Mouse (Mus musculus): ENCODE results near the gene Kcnd2. TPM values are rescaled to one million over a fixed set of nuclear protein-coding genes. Genes with fewer than 3 reads are reported as not detected.
"Not testable (repeated sequence)": the region's sequence is repeated elsewhere in the genome, so short reads cannot be mapped to it uniquely, and the experiment has no call there.

Gene Kcnd2
- total RNA-seq (2015) (not detected in 2 replicates), total RNA-seq (2017) (not detected in 2 replicates)

DNA sequence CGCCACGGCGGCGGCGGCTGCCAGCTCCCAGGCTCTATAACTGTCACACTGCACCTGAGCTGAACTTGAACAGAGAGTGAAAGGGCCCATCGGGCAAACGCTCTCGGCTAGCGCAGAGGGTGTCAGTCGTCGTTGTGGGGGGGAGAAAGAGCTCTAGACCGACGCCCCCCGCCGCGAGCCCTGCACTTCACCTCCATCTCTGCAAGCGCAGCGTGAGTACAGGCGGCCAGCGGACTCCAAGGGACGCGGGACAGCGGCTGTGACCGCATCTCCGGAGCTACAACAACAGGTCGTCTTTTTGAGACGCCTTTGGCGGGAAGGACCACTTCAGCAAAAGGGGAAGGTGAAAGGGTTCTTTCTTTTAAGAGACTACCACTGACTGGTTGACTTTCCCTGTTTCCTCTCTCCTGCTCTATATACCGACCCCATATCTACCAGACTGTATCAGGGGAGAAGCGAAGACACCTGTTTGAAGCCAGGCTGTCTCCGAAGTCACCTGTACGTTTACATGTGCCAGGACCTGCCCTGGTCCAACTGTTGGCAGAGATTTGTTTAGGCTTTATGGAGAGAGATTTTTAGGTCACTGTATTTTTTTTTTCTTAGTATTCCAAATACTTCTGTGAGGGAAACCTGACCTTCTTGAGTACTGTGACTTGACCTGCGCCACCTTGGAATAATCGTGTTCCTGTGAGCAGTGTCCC lies at the start of gene Kcnd2:
TSS of gene Kcnd2 (plus strand) at position 13 of the 701 bp plus-strand sequence.
- no peak for ATAC-seq (ENCODE audit: poor library complexity, severe bottlenecking)

DNA sequence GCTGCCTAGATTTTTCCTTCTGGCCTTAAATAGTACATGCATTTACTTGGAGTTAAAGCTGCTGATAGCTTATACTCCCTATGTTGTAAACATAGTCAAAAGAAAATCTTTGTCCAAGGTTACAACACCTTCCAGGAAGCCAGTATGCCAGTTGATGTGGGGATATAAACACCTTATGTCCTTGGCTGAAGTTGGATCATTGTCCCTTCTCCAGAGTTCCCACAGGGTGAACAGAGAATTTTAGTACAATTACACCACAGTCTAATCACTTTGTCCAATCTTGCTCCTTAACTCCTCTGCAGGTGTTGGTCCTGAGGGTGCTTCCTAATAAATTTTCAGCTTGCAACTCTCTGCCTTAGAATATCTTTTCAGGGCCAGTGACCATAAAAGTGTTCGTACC lies 48.7 kb upstream of the Kcnd2 start:
- ATAC-seq (ENCODE audit: poor library complexity, severe bottlenecking): no peak

DNA sequence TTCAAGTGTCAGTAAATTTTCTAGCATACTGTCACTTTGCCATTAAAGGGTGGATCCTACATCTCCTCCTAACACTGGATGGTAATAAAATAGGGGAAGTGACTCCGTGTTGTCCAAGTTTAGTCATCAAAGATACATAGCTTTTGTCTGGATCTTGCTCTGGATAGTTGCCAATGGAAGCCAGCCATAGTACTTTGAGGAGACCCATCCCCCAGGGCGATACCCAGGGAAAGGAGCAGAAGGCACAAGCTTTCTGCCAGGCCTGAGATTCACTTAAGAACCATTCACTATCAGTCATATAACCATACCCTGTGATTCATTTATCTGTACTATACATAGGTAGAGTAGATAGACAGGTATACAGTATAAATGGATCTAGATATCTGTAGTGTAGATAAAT lies 20.0 kb upstream of the Kcnd2 start:
- no peak for ATAC-seq (ENCODE audit: poor library complexity, severe bottlenecking)

DNA sequence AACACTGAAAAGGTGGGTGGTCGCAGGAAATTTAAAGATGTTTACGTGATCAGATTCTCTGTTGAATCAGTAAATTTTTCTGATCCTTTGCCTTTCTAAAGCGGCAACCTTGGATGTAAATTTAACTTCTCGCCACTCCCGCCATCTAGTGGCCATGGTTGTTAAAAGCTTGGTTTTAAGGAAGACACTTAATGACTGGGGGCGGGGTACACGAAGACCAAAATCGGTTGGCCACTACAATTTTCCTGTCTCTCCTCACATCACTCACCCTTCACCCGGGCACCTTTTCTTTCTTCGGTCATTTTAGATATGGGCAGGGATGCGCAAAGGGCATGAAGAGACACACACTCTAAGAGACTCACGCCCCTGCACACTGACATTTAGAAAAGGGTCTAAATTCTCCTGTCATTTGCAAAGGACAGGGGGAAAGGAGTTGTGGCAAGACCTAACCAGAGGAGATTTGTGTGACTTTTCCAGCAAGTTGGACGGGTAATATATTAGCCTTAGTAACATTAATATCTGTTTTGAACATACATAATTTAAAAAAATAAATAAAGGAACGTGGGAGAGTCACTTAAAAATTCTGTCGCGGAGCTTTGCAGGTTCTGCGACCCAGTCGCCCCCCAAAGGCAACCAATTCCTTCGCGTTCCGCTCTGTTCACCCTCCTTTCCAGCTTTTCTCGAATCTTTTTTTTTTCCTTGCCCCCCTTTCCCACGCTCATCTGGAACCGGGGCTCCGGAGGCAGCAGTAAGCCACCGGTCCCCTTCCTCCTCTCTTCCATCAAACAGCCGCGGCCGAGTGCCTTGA lies 1.2 kb upstream of the Kcnd2 start:
- ATAC-seq (ENCODE audit: poor library complexity, severe bottlenecking): no peak

DNA sequence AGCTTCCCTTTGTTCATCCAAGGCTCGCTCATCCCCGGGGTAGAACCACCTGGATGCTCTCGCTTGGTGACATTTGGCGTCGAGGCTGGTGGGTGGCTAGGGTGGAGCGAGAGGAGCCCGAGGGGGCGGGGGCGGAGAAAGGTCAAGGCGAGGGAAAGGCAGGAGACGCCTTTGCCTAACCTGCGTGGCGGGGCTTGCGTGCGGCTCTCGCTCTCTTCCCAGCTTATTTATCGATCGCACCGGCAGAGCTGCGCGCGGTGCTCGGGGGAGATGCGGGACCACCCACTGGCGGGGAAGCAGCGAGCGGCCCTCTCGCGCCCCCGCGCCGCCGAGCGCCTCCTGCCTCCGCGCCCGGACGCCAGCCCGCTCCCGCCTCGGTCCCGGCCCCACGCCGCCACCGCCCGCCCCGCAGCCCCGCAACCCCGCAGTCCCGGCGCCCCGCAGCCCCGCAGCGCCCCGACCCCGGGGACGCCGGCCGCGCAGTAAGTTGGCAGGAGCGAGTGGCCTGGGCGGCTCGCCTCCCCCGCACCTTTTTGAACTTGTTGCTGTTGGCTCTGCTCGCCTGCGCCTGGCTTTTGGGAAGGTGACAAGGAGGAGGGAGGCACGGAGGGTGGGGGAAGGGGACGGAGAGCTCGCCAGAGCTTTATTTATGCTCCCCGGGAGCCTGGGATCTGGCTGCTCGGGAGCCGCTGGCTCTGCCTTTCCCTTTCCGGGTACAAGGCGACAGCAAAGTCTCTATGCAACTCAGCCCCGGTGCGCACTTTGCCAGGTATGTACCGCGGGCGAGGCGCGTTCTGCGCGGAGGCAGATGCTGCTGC lies 421 bp upstream of the Kcnd2 start:
- no peak for ATAC-seq (ENCODE audit: poor library complexity, severe bottlenecking)

DNA sequence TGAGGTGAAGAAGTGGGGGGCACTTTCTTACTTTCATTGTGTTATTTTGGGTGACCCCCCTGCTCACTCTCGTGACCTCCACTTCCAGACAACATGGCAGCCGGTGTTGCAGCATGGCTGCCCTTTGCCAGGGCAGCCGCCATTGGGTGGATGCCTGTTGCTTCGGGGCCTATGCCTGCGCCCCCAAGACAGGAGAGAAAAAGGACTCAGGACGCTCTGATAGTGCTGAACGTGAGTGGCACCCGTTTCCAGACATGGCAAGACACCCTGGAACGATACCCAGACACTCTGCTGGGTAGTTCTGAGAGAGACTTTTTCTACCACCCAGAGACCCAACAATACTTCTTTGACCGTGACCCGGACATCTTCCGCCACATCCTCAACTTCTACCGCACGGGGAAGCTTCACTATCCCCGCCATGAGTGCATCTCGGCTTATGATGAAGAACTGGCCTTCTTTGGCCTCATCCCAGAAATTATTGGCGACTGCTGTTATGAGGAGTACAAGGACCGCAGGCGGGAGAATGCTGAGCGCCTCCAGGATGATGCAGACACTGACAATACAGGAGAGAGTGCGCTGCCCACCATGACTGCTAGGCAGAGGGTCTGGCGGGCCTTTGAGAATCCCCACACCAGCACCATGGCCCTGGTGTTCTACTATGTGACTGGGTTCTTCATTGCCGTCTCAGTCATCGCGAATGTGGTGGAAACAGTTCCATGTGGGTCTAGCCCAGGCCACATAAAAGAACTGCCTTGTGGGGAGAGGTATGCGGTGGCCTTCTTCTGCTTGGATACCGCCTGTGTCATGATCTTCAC lies 1.1 kb downstream of the Kcnd2 start:
- ATAC-seq (ENCODE audit: poor library complexity, severe bottlenecking): no peak

DNA sequence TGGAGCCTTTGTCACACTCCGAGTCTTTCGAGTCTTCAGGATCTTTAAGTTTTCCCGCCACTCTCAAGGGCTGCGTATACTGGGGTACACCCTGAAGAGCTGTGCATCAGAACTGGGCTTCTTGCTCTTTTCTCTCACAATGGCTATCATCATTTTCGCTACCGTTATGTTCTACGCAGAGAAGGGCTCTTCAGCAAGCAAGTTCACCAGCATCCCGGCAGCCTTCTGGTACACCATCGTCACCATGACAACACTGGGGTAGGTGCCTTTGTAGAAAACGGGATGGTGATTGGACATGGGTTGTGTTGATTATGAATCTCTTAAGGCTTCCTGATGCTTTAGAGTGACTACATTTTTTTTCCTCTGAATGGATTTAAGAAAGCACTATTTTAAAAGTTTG lies 1.9 kb downstream of the Kcnd2 start:
- ATAC-seq (ENCODE audit: poor library complexity, severe bottlenecking): no peak

DNA sequence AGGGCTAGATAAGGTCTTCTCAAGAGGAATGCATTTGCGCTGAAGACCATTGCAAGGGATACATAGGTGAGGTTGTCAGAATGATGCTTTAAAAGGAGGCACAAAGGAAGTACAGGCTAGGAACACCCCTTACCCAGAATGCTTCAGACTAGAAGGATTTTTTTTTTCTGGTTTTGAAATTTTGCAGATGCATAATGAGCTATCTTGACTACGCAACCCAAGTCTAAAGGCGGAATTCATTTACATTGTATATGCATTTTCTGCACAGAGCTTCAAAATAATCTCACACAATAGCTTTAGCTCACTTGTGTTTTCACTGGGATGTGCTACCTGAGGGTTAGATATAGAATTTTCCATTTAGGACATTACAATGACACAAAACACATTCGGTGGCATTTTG lies 10.8 kb downstream of the Kcnd2 start:
- ATAC-seq (ENCODE audit: poor library complexity, severe bottlenecking): no peak

DNA sequence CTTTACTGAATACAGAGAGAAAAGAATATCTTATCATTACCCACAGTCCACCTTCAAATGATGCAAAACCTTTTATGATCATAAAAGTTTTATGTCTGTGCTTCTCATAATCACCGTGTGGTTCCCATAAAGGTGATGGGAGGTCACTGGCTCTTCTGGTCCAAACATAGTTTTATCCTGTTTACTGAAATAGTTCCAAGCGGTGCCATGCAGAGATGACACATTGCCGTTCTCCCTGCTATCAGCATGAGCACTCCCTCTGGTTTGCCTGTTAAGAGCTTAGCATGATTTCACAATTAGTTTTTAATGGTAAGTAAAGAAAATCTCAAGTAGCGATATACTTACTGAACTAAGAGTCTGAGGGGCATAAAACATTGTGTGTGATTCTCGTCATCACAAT lies 43.7 kb downstream of the Kcnd2 start:
- no peak for ATAC-seq (ENCODE audit: poor library complexity, severe bottlenecking)

DNA sequence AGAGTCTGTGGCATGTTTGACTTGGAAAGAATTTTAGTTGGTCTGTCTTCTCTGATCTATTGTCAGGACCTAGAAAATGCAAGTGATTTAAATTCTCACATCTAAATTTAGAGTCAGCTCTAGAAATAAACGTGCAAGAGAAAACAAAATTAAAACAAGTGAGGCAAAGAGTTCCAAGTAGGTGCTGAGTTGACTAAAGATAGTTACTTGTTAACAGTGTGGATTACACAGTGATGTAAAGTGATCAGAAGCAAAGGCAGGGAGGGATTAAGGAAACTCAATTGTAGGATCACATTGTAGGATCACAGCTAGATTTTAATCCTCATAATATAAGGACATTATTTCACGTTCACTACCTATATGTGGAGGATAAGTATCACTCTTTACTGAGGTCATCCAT lies 52.6 kb downstream of the Kcnd2 start:
- no peak for ATAC-seq (ENCODE audit: poor library complexity, severe bottlenecking)

DNA sequence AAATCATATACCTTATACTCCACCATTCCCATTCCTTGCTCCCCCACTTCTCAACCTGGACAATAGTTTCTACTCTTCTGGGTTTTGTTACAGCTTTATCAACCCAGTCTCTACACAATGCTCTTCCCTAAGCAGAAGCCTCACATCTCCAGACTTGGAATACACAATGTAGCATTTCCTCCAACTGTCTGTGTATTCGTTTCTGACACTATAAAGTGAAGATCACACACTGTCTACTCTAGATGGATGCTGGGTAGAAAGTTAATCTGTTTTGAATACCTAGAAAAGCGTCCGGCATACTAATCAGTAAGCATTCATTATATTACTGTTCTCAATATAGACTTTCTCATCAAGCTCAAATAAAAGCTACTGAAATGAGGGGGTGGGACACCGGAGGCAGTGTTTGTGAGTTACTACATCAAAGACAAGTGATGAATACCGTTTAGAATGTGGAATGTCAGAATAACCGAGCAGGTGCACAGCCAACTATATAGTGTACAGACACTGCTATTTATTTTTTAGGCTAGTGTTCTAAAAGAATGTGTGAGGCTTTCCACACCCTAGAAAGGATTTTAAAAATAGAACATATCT lies 62.1 kb downstream of the Kcnd2 start:
- no peak for ATAC-seq (ENCODE audit: poor library complexity, severe bottlenecking)

DNA sequence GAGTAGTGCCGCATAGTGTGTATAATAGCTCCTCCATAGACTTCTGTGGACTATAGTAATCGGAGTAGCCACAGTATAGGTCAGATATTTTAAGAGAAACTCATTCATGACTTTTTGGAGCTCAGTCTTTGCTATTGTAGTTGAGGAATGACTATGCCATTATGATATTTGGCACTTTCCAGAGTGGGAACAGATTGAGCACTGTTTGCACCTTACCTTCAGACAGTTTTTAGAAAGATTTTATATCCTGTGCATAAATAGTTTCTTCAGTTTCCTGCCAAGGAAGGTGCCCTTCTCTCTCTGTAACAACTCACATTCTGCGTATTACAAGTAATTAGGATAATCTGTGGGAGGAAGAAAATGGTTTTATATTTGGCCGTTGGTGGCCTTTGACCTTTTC lies 89.6 kb downstream of the Kcnd2 start:
- no peak for ATAC-seq (ENCODE audit: poor library complexity, severe bottlenecking)

DNA sequence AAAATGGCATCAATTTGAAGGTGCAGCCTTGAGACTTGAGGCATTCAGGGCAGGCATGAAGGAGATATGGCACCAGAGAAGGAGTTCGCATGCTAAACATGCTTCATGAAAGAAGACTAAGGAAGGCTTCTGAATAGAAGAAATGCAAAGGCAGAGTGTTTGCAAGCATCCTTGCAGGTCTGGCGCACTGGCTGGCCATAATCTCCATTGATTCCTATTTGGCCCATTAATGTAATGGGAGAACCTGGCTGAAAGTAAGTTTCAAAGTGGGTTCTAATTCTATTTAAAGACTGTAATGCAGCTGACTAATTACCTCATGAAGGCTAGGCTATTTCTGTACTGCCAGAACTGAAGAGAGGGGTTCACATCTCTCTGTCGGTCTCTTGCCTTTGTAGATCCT lies 94.9 kb downstream of the Kcnd2 start:
- ATAC-seq (ENCODE audit: poor library complexity, severe bottlenecking): no peak

DNA sequence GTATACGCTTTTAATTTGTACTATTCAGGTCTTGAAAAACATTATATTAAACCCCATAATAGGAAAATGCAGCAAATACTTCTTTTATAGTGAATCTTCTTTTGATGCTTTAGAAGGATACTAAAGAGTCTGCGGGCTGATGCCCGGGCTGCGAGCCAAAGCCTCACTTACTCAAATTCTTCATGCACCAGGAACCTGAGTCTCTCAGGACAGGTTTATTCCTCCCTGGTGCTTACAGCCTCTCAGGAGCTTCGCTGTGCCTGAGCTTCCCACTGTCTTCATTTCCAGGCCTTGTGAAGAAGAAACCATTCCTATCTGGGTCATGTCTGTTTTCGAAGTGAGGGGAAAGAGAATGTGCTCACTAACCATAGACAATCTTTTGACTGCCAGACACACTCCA lies 106.1 kb downstream of the Kcnd2 start:
- ATAC-seq (ENCODE audit: poor library complexity, severe bottlenecking): no peak

DNA sequence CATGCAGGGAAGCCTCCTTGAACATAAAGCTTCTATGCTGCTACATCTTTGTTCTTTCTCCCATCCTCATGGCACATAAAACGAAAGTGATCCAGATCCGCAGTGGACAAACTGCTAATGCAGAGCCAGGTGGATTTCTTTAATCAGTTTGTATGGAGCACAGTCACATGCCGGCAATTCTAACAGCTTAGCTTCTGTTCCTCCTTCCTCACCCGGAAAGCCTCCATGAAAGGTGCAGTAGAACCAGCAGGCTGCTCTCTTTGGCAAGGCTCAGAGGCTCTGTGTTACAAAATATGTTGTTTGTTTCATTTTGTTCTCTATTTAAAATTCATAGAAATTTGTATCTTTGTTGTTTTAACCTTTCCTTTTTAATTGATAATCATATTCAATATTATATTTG lies 106.9 kb downstream of the Kcnd2 start:
- no peak for ATAC-seq (ENCODE audit: poor library complexity, severe bottlenecking)

DNA sequence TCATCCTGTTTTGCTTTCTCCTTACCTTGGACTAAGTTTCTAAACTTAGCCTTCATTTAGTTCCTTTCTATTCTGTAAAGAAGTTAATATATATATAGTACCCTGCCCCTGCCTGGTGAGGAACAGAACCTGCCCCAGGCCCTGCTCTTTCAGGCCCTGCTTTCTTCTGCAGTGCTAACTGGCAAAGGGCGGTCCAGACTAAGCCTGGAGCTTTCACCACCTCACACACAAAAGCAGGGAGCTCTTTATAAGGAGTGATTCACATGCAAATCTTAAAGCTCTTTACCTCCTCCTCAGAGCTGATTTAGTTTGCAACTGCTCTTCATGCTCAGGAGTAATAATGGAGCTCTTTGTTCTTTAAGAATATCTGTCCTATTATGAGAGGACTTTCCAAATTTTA lies 109.9 kb downstream of the Kcnd2 start:
- no peak for ATAC-seq (ENCODE audit: poor library complexity, severe bottlenecking)

DNA sequence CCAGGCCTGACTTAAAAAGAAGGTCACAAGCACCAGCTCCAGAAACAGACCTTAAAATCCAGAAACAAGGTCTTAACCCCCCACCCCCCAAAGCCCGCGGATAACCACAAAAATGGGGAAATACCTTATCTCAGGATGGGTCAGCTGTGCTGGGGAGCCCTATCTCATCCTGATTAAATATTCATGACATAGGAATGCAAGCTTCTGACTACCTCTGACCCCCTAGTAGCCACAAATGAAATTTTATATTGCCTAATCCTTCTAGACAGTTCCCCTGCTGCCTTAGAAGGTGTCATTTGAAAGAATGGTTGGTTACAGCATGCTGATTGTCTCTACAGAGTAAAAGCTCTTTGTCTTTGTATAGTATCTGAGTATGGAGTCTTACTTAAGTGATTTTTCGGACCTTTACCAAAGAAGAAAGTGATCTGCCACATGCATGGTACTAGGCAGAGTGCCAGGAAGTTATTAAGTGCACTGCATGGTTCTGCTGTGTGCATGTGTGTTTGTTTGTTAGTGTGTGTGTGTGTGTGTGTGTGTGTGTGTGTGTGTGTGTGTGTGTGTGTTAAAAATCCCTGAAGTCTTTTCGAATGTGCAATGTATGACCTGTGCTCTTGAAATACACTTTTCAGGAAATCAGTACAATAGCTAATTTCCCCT lies 111.9 kb downstream of the Kcnd2 start:
- no peak for ATAC-seq (ENCODE audit: poor library complexity, severe bottlenecking)

DNA sequence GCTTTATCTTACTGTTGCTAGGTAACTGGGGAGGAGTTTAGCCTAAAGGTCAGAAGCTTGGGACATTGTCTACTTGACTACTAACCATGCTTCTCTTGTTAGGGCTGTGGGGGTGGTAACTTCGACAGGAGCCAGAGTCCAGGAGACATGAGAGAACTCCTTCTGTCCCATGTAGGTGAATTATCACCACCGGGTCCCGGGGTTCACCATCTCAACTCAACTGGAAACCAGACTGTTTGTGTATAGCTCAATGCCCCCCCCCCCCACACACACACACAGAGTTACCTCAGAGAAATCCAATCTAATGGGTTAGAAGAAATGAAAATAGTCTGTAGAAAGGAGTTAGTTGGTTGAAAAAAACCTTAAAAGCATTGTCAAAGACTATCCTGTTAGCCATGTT lies 170.0 kb downstream of the Kcnd2 start:
- not testable (repeated sequence) for ATAC-seq (ENCODE audit: poor library complexity, severe bottlenecking)

DNA sequence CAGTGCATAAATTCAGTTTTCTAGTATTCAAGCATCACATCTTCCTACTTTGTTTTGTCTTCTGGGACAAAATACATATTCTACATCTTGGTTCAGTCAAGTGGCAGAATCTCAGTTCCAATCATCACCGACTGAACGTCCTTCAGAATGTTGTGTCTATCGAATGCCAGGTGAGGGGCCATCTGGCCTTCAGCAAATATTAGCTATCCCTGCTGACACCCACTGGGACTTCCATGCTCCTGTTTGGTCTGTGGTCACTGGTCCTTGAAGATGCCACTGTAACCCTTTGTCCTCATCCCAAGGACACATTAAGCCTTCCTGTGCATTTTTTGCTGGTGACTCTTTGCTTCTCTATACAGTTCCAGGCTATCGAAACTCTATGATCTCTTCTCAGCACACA lies 176.5 kb downstream of the Kcnd2 start:
- ATAC-seq (ENCODE audit: poor library complexity, severe bottlenecking): no peak

DNA sequence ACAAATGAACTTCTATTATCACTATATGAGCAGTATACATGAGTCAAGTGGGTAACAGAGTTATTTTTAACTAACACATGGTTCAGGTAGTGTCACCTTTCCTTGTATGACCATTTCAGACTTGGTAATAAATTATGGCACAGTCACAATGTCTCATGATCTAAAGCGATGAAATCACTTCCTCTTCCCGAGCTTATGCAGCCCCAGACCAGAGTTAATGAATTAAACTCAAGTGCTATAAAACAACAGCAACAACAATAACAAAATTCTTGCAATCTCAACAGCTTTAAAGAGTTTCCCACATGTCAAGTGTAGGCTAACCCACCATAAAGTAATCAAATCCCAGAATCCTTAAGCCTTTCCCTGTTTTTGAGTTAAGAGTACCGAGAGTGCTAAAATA lies 198.4 kb downstream of the Kcnd2 start:
- ATAC-seq (ENCODE audit: poor library complexity, severe bottlenecking): no peak

Measured in megakaryocyte, adult 5-6 weeks (primary cell).